Mouse (Mus musculus): ENCODE data around the gene Tmem114. TPM values are rescaled to one million over a fixed set of nuclear protein-coding genes. Genes with fewer than 3 reads are reported as not detected.

The Tmem114 gene
- polyA plus RNA-seq, 1 experiment from 2014 or later = 1.6 TPM

DNA sequence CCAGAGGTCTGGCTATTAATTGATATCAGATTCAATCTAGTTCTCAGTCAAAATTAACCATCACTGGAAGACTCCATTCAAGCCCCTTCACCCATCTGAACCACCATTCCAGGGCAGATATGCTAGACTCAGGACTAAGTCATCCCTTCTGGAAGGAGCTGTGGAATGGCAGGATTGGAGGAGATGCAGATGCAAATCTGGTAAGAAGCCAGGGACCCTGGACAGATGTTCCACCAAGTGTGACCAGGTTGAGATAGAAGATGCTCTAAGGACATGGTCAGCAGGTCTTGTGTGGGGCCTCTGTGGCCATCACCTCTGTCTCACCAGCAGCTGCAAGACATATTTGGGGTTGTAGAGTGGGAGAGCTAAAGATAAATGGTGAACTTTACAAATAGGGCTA lies 30.0 kb downstream of the Tmem114 start:
- H3K9ac ChIP-seq (ENCODE audit: low read depth, low read length) = no peak overlapping the region
- ATAC-seq = no peak
- no peaks in the 10 kb centered on the region for H3K27me3 ChIP-seq (replicated peaks; ENCODE audit: control insufficient read depth, insufficient read depth, low read length)
- no peak overlapping the region for H3K4me3 ChIP-seq (ENCODE audit: low read length)
- no peak overlapping the region for H3K27ac ChIP-seq (ENCODE audit: low read depth, low read length)
- H3K4me1 ChIP-seq (ENCODE audit: control insufficient read depth, insufficient read depth, low read depth, low read length) = no peaks in the 10 kb centered on the region
- no peak overlapping the region for H3K4me2 ChIP-seq (ENCODE audit: low read length)
- H3K9me3 ChIP-seq (ENCODE audit: control insufficient read depth, low read length) = no peaks in the 10 kb centered on the region
- H3K36me3 ChIP-seq (ENCODE audit: control insufficient read depth, insufficient read depth, low read length) = no peaks in the 10 kb centered on the region

- Histone ChIP-seq H3K4me2 (ENCODE audit: low read length) (no peak overlapping the region), H3K9ac (ENCODE audit: low read depth, low read length) (no peak overlapping the region), H3K27ac (ENCODE audit: low read depth, low read length) (no peak overlapping the region), H3K9me3 (ENCODE audit: control insufficient read depth, low read length) (no peaks in the 10 kb centered on the region), H3K4me1 (ENCODE audit: control insufficient read depth, insufficient read depth, low read depth, low read length) (no peaks in the 10 kb centered on the region), H3K36me3 (ENCODE audit: control insufficient read depth, insufficient read depth, low read length) (no peaks in the 10 kb centered on the region), H3K4me3 (ENCODE audit: low read length) (no peak overlapping the region), H3K27me3 (replicated peaks; ENCODE audit: control insufficient read depth, insufficient read depth, low read length) (no peaks in the 10 kb centered on the region)
- WGBS = 95% methylated on average over 1 of the region's 1 CpGs
- ATAC-seq = no peak
Observed at GRCm38 (mm10) chr16:8388491-8388890, 36.4 kb downstream of the Tmem114 start.

DNA sequence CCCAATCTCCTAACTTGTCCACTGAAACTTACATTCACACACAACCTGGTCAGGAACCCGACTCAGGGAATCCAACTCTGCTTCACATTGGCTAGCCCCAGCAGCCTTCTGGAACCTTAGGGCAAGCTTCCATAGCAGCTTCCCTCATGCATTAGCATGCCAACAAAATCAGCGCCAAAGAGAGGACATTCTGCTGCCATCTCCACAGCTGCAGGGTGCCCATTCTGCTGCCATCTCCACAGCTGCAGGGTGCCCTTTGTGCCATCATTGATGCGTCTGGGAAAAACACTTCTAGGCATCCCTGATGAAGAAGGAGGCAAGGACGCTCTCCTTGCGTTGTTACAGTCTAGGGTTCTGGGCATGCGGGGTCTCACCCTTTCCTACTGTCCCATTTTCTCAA lies 38.5 kb downstream of the Tmem114 start:
- Histone ChIP-seq H3K4me2 (ENCODE audit: low read length) (no peak overlapping the region), H3K9me3 (ENCODE audit: control insufficient read depth, low read length) (no peaks in the 10 kb centered on the region), H3K9ac (ENCODE audit: low read depth, low read length) (no peak overlapping the region), H3K27me3 (replicated peaks; ENCODE audit: control insufficient read depth, insufficient read depth, low read length) (no peaks in the 10 kb centered on the region), H3K4me3 (ENCODE audit: low read length) (no peak overlapping the region), H3K27ac (ENCODE audit: low read depth, low read length) (no peak overlapping the region), H3K36me3 (ENCODE audit: control insufficient read depth, insufficient read depth, low read length) (no peaks in the 10 kb centered on the region), H3K4me1 (ENCODE audit: control insufficient read depth, insufficient read depth, low read depth, low read length) (no peaks in the 10 kb centered on the region)
- no peak for ATAC-seq
- 56% methylated on average over 6 of the region's 6 CpGs for WGBS

DNA sequence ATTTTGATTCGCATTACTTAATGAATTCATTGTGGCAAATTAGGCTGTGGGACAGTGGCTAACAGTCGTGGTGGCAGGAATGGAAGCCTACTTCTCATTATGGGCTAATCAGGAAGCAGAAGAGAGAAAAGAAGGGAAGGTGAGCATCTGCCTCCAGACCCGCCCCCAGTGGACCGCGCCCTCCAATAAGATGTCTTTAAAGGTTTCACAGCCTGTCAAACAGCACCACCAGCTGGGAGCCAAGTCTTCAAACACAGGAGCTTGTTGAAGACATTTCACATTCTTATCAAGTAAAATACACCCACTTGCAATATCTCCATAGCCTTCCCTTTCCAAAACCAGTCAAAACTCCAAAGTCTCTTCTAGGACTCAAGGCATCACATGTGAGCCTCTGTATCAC lies 39.3 kb downstream of the Tmem114 start:
- ATAC-seq = no peak
- 84% methylated on average over 5 of the region's 5 CpGs for WGBS
- H3K36me3 ChIP-seq (ENCODE audit: control insufficient read depth, insufficient read depth, low read length) = no peaks in the 10 kb centered on the region
- no peak overlapping the region for H3K9ac ChIP-seq (ENCODE audit: low read depth, low read length)
- H3K4me2 ChIP-seq (ENCODE audit: low read length) = no peak overlapping the region
- H3K9me3 ChIP-seq (ENCODE audit: control insufficient read depth, low read length) = no peaks in the 10 kb centered on the region
- no peak overlapping the region for H3K27ac ChIP-seq (ENCODE audit: low read depth, low read length)
- H3K4me1 ChIP-seq (ENCODE audit: control insufficient read depth, insufficient read depth, low read depth, low read length) = no peaks in the 10 kb centered on the region
- no peak overlapping the region for H3K4me3 ChIP-seq (ENCODE audit: low read length)
- H3K27me3 ChIP-seq (replicated peaks; ENCODE audit: control insufficient read depth, insufficient read depth, low read length) = no peaks in the 10 kb centered on the region

- no peaks in the 10 kb centered on the region for H3K36me3 ChIP-seq (ENCODE audit: control insufficient read depth, insufficient read depth, low read length)
- no peak overlapping the region for H3K4me2 ChIP-seq (ENCODE audit: low read length)
- H3K27me3 ChIP-seq (replicated peaks; ENCODE audit: control insufficient read depth, insufficient read depth, low read length) = no peaks in the 10 kb centered on the region
- H3K4me1 ChIP-seq (ENCODE audit: control insufficient read depth, insufficient read depth, low read depth, low read length) = no peaks in the 10 kb centered on the region
- H3K9me3 ChIP-seq (ENCODE audit: control insufficient read depth, low read length) = no peaks in the 10 kb centered on the region
- no peak overlapping the region for H3K9ac ChIP-seq (ENCODE audit: low read depth, low read length)
- no peak for ATAC-seq
- no peak overlapping the region for H3K27ac ChIP-seq (ENCODE audit: low read depth, low read length)
- no peak overlapping the region for H3K4me3 ChIP-seq (ENCODE audit: low read length)
- WGBS = 60% methylated on average over 10 of the region's 10 CpGs
Observed at GRCm38 (mm10) chr16:8384772-8385171, 40.2 kb downstream of the Tmem114 start.

DNA sequence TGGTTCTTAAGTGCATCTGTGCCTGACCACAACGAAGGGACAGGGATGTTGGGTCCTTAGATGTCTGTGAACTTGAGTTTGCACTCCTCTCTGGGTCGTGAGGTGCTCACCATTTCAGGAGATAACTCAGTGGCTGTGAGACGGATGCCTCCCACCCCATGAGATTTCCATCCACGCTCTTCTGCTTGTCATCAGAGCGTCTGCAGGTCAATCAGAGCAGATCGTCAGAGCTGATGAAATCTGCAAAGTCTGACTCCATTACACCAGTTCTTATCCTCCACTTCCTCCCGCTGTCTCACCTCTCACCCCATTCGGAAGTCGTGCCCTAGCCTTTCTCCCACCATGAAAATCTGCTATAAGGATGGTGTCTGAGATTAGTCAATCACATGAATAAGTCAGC lies 41.5 kb downstream of the Tmem114 start:
- H3K36me3 ChIP-seq (ENCODE audit: control insufficient read depth, insufficient read depth, low read length) = no peaks in the 10 kb centered on the region
- no peak overlapping the region for H3K4me2 ChIP-seq (ENCODE audit: low read length)
- 83% methylated on average over 9 of the region's 9 CpGs for WGBS

DNA sequence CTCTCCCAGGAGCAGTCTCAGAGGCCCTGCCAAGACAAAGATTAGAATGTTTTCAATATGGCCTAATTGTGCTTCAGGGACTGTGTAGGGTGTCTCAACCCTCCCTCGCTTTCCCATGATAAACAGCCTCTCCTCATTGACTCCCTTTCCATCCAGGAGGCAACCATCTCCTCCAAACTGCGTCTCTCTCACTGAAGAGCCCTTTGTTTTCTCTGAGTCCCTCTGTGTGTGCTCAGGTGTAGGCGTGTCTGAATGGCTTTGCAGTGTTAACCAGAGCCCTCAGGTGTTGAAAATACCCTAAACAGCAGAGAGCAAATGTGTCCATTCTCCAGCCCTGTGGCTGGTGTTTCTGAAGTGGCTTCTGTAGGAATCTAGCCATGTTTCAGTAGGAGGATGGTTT lies 61.9 kb downstream of the Tmem114 start:
- no peaks in the 10 kb centered on the region for H3K36me3 ChIP-seq (ENCODE audit: control insufficient read depth, insufficient read depth, low read length)
- WGBS = 72% methylated on average over 3 of the region's 3 CpGs
- H3K27me3 ChIP-seq (replicated peaks; ENCODE audit: control insufficient read depth, insufficient read depth, low read length) = no peaks in the 10 kb centered on the region
- no peaks in the 10 kb centered on the region for H3K4me1 ChIP-seq (ENCODE audit: control insufficient read depth, insufficient read depth, low read depth, low read length)
- H3K27ac ChIP-seq (ENCODE audit: low read depth, low read length) = no peak overlapping the region
- no peak for ATAC-seq
- H3K9ac ChIP-seq (ENCODE audit: low read depth, low read length) = no peak overlapping the region
- no peaks in the 10 kb centered on the region for H3K9me3 ChIP-seq (ENCODE audit: control insufficient read depth, low read length)
- no peak overlapping the region for H3K4me3 ChIP-seq (ENCODE audit: low read length)
- H3K4me2 ChIP-seq (ENCODE audit: low read length) = no peak overlapping the region

More for the DNA sequence above, 41.5 kb downstream of the Tmem114 start:
- H3K4me3 ChIP-seq (ENCODE audit: low read length) = no peak overlapping the region
- H3K9ac ChIP-seq (ENCODE audit: low read depth, low read length) = no peak overlapping the region
- no peaks in the 10 kb centered on the region for H3K9me3 ChIP-seq (ENCODE audit: control insufficient read depth, low read length)
- H3K4me1 ChIP-seq (ENCODE audit: control insufficient read depth, insufficient read depth, low read depth, low read length) = no peaks in the 10 kb centered on the region
- H3K27ac ChIP-seq (ENCODE audit: low read depth, low read length) = no peak overlapping the region
- no peaks in the 10 kb centered on the region for H3K27me3 ChIP-seq (replicated peaks; ENCODE audit: control insufficient read depth, insufficient read depth, low read length)
- no peak for ATAC-seq

Other genes with a start within 250 kb of the Tmem114 start
- gene Mettl22, start 45.7 kb upstream of the Tmem114 start, polyA plus RNA-seq (2015; fragmentation: Nextera tagmentation; extraction: Ambion mirVana) = 53.7 and 58.4 TPM in 2 replicates
- 95.2 and 106 TPM in 2 replicates for gene Abat, start 88.3 kb upstream of the Tmem114 start, polyA plus RNA-seq (2015; fragmentation: Nextera tagmentation; extraction: Ambion mirVana)
- 33.1 and 37.0 TPM in 2 replicates for gene Pmm2, start 212.5 kb upstream of the Tmem114 start, polyA plus RNA-seq (2015; fragmentation: Nextera tagmentation; extraction: Ambion mirVana)
- 22.5 and 23.1 TPM in 2 replicates for gene Tmem186, start 212.6 kb upstream of the Tmem114 start, polyA plus RNA-seq (2015; fragmentation: Nextera tagmentation; extraction: Ambion mirVana)
- 148 and 167 TPM in 2 replicates for gene Carhsp1, start 247.0 kb upstream of the Tmem114 start, polyA plus RNA-seq (2015; fragmentation: Nextera tagmentation; extraction: Ambion mirVana)

Measured in hindbrain, embryonic 16.5 days (tissue).